Mouse (Mus musculus) small intestine, adult 2 months (tissue): ENCODE results near the gene Echs1.

ENCODE experiments used
- CTCF ChIP-seq: fragments of 200-500 bp; IDR thresholded peaks from 2 replicates; pipeline ENCODE4 v1.5.1; 2012; ENCODE audit warnings: low read depth, mild to moderate bottlenecking, control low read depth, inconsistent platforms, low read length, moderate library complexity, mixed read lengths; ENCODE audit not compliant: insufficient replicate concordance, insufficient read length; ENCODE audit errors: extremely low read depth
- POLR2A ChIP-seq: fragments of 200-500 bp; IDR thresholded peaks from 2 replicates; pipeline ENCODE4 v1.6.1; 2012; ENCODE audit warnings: low read depth, mild to moderate bottlenecking, control low read depth, inconsistent platforms, low read length, moderate library complexity

- TF ChIP-seq CTCF (no peak), POLR2A (no peak)
These were observed 4.3 kb downstream of the Echs1 start for GRCm38 (mm10) chr7:140111943-140112342.
